Mouse (Mus musculus): Measurements from ENCODE around the gene Fbll1.

Gene Fbll1

GRCm38 (mm10) chr11:35783038-35783437 lies 15.6 kb downstream of the Fbll1 start:
- DNase-seq (ENCODE audit: low spot score): no peak

GRCm38 (mm10) chr11:35782444-35782843 lies 16.2 kb downstream of the Fbll1 start:
- no peak for DNase-seq (ENCODE audit: low spot score)

DNA sequence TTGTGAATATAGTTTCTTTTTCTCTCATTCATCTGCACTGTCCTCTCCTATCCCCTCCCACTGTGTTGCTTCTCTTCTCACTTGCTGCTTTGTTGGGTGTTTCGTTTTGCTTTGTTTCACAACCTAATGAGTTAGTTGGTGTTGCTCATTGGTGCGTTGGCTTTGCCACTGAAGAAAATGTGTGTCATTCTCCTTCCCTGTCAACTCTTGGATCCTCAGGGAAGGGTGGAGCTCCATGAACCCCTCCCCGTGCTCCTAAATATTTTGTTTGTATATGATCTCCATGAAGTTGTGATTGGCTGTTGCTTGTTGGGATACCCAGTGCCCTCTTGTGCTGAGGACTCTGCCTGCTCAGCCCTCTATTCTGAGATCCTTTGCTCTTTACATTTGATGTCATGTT lies 18.3 kb downstream of the Fbll1 start:
- no peak for DNase-seq (ENCODE audit: low spot score)

GRCm38 (mm10) chr11:35776452-35776851 lies 22.2 kb downstream of the Fbll1 start:
- no peak for DNase-seq (ENCODE audit: low spot score)

GRCm38 (mm10) chr11:35775606-35776005 lies 23.1 kb downstream of the Fbll1 start:
- no peak for DNase-seq (ENCODE audit: low spot score)

DNA sequence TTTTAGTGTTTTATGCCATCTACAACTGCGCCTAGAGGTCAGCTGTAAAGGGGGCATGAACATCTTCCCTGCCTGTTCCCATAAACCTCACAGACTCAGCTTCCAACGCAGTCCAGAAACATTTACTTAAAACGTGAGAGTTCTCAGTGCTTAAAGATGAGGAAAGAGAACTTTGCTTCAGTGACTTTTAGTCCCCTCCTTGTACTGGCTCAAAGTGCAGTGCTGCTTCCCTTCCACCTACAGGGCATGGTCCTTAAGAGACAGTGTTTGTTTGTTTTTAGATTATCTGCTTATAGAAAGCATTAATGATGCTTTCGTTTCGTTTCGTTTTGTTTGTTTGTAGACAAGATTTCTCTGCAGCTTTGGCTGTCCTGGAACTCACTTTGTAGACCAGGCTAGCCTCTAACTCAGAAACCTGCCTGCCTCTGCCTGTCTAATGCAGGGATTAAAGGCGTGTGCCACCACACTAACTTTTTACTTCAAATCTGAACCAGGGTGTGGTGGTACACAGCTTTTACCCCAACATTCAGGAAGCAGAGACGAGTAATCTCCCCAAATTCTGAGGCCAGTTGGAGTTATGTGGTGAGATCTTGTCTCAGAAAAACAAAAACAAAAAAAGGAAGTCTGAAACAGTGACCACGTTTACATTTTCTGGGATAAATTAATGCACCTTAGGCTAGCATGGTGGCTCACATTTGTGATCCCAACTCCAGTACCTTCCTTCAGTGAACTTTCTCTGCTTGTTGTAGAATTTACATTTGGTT lies 27.8 kb downstream of the Fbll1 start:
- DNase-seq (ENCODE audit: low spot score): no peak

DNA sequence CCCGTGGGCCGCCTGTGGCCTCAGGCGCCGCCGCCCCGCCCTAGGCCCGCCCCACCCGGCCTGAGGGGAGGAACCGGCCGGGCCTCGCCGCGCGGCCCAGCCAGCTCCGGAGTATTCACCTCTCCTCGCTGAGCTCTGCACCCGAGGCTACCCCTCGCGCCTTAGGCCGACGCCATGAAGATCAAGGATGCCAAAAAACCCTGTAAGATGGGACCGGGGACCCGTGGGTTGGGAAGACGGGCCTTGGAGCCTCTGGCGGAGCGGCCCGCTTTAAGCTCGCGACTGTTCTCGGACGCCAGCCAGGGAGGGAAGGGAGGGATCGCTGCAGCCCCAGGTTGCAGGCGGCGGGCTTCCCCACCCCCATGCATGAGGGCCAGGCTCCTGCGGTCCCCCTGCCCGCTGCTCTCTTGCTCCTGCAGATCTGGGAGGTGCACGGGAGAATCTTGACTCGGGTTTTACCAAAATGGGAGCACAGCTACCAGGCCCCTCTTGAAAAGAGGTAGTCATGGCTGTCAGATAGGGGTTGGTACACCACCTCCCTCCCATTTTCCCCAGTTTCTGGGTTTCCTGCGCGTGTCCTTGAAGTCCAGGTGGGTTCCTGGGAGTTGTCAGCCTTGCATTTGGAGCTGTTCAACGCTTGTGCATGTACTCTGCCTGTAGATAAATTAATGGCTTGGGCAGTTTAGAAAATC lies 28.8 kb downstream of the Fbll1 start:
- peak; percentile 61 for DNase-seq (ENCODE audit: low spot score)

GRCm38 (mm10) chr11:35769188-35769745 lies 29.4 kb downstream of the Fbll1 start, which contains the start of gene Pank3:
Gene Pank3, plus strand, starts transcription at chr11:35769484.
- peak; percentile 98 for DNase-seq (ENCODE audit: low spot score)

DNA sequence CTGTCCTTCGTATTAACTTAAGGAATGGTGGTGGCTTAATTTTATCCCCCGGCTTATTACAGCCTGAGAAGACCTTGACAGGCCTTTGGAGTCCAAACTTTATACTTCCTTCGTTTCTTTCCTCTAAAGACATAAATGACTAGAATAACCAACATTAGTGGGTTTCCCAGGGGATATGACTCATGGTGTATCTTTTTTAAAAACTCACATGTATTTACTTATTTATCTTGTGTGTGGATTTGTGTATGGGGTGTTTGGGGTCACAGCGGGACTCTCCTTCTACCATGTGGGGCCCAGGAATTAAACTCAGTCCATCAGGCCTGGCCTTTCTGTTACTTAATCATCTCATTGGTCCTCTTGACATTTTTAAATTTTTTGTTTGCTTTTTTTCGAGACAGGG lies 31.8 kb downstream of the Fbll1 start:
- no peak for DNase-seq (ENCODE audit: low spot score)

- DNase-seq (ENCODE audit: low spot score): no peak
Measured at GRCm38 (mm10) chr11:35760627-35761003, 38.1 kb downstream of the Fbll1 start.

DNA sequence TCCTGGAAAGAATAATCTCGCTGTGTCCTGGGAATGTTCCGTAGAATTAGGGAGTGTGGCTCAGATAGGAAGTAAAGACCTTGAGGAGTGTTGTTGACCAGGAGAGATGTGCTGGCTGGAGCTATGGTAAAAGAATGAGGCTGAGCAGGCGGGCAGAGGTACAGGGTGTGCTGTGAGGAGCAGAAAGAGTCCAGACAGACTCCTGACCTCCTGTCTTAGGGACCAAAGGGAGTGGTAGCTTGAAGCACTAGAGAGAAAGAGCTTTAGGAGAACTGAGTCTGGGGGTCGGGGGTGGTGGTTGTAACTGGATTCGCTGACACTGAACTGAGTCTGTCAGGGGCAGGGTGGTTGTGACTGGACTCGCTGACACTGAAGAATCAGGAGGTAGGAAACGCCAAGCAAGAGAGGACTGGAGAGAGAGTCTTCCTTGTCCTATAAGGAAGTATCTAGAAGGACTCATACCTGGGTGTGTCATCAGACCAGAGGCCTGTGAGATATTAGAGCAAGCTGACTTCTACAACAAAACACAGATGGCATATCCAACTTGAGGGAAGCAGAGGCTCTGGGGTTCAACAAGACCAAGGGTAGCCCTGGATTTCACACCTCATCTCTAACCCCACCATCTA lies 38.6 kb downstream of the Fbll1 start:
- DNase-seq (ENCODE audit: low spot score): no peak

DNA sequence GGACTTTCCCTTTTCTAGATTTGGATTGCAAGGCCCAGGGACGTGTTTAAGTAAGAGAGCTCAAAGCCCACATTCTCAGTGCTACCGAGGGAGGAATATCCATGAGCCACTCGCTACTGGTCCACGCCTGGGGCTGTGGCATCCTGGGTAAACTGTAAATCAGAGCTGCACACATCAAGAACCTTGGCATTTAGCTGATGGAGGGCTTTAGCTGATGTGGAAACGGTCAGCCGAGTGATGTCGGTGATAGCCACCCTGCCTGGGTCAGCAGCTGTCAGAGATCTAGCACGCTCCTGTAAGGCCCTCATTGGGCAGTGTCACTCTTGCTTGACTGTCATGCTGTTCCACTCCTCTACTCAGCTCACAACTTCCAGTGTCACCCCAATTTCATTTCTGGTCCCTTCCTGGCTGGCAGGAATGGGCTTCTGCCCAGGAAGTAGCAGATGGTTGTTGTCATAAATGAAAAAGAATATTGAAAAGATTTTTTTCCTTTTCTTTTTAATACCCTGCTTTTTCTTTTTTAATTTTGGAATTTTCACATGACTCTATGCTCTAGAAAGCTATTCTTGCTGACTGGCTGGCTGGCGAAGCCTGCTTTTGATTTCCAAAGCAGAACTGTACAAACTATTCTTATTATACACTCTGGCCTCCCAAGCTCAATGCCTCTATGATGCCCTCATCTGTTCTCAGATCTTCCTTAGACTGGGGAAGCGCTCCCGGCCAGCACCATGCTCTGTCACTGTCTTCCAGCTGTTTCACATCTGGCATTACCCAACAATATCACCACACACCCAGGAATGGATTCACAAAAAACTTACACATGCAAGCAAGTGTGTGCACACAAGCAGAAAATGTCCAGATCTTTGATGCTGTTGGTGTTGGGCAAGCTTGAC lies 42.0 kb downstream of the Fbll1 start:
- no peak for DNase-seq (ENCODE audit: low spot score)

GRCm38 (mm10) chr11:35755546-35755945 lies 43.1 kb downstream of the Fbll1 start:
- no peak for DNase-seq (ENCODE audit: low spot score)

- no peak for DNase-seq (ENCODE audit: low spot score)
Measured at GRCm38 (mm10) chr11:35754906-35755418, 43.7 kb downstream of the Fbll1 start.

DNA sequence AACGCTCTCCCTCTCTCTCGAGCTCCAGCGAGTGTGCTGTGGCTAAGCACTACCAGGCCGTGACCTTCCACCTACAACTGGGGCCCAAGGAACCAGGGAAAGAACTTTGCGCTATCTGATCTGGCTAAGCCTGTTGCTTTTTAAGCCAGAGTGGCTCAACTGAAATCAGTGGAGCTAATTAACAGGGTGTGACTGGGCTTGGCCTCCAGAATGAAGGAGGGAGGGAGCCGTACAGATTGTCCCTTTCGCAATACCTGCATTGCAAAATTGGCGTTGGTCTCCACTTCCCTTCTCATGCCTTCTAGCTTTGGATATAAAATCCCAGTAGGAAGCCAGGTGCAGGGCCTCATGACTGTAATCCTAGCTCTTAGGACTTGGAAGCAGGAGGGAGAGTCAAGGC lies 48.1 kb downstream of the Fbll1 start:
- peak; percentile 25 for DNase-seq (ENCODE audit: low spot score)
